Mouse (Mus musculus) right cerebral cortex, postnatal 14 days (tissue): ENCODE measurements at regions not wholly inside any gene's neighbourhood (a gene's known extent, or its start where the extent isn't known, plus 50 kb on each side); places are given as distances from the start of the nearest gene placed in this dataset.

Experiments used
- DNase-seq: peaks from one replicate; pipeline ENCODE4 v3.0.0; 2022

DNA sequence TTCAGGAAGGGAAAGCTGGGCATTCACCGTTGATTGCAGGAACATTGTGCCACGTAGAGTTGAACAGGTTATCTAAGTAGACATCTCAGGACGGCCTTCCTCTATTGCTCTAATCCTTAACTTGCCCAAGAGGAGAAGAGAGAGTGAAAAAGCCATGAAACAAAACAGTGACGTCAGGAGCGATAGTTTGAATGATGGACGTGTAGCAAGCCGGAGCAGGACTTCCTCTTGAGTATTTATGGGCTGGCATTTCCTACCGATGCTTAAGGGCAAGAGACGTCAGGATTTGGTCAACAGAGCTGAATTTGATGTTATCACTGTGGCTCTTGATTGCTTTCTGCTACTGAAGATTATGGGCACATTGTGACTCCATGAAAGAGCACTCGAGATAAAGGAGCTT, 130.5 kb upstream of the Arhgap28 start:
- no peak for DNase-seq

DNA sequence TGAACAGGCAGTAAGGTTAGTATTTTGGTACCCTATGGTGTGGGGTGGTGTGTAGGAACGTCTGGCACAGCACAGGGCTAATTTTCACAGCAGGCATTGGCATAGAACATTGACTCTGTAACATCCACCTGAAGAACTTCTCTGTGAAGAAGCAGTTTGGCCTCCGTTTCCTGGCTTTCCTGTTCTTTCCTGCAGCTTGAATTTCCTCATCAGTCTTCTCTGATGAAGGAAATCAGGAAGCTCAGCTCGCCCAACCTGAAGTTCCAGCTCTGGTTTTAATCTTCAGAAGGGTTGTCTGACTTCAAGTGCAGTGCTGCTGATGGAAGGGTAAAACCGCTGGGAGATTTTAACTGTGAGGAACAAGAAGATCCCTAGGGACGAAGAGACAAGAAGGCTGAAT, 131.5 kb upstream of the Arhgap28 start:
- no peak for DNase-seq

DNA sequence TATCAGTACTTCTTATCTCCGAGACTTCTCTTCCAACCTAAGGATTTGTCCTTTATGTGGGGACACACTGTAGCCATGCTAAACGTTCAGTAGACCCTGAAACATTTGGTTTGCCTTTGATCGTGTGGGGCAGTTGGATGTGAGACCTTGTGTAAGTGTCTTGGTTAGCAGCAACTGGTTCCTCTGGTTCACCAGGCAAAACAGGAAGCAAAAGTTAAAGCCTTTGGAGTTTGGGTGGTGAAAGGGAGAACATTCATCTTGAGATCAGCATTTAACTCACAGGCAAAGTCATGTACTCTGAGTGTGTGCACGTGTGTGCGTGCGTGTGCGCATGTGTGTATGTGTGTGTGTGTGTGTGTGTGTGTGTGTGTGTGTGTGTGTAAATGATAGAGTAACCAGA, 130.3 kb upstream of the L3mbtl4 start:
- DNase-seq, result no peak

DNA sequence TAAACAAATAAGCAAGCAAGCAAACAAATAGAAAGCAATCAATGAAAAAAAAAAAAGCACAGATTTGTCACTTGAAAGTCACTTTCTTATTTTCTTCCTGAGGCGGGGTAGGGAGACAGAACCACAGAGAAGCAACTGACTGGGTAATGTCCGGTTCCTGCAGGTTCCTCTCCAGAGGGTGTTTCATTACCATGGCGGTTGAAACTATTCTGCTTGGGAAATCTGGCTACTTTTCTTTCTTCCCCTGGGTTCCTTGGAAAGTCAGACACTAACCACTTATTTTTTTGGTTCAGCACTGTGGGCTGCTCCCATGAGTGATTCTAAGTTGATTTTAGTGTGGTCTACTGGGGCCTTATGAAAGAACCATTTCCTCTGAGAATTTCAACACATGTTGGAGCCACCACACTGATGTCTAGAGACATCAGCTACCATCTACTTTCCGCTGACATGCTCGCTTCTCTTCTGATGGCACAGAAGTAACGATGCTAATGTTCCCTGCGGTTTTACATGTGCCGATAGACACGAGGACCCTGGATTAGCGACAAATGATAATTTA, 124.3 kb upstream of the L3mbtl4 start:
- no peak for DNase-seq

DNA sequence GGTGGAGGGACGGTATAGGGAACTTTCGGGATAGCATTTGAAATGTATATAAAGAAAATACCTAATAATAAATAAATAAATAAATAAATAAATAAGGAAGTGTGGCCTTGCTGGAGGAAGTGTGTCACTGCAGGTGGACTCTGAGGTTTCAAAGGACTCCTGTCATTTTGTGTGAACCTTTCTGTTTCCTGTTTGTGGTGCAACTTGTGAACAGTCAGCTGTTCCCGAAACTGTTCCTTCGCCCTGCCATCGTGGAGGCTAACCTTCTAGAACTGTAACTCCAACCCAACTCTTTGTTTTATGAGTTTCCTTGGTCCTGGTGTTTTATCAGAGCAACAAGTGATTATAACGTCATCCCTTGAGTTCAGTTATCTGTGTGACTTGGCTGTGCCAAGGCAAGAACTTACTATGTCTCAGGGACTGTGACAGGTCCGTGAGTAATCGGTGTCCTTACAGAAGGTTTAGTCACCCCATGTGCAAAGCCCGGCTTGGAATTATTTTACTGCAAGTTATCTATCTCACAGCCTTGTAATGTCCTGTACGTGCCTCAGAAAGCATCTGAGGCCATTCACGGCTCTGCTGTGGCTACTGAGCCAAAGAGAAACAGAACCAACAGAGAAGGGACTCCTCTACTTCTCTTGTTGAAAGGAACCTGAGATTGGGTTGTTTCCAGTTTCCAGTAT, 121.0 kb upstream of the L3mbtl4 start:
- no peak for DNase-seq

DNA sequence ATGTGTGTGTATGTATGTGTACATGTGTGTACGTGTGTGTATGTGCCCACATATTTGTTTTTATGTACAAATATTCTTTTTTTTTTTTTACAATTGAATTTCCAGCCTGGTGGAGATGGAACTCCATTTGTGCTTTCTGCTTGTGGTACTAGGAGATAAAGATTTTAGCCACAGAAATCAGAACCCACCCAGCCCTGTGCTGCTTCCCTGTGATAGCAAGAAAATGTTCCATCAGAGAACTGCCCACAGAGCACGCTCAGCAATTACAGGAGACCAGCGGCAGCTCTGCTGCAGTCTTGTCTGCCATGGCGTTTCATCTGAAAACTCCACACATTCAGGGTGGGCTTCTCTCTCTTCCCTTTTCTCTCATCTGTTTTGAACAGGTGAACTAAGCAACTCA, 118.7 kb upstream of the L3mbtl4 start:
- no peak for DNase-seq

DNA sequence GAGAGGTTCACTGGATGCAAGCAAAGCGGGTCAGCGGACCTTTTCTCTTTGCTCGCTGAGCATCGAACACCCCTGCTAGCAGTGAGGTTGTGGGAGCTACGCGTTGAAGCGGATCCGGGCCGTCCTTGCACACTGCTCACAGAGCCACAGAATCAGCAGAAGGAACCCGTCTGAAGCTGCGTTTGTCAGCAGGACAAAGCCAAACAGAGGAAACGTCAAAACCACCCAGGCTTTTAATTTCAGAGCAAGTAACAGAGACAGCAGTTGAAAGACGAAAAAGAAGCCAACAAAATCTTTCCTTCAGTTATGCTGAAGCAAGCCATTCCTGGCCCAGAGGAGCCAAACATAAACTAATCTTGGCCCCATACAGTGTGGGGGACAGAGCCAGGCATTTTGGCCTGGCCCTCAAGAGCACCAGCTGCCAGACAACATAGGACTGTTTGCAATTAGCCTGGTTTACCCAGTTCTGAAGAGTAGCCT, 115.4 kb upstream of the L3mbtl4 start:
- no peak for DNase-seq

DNA sequence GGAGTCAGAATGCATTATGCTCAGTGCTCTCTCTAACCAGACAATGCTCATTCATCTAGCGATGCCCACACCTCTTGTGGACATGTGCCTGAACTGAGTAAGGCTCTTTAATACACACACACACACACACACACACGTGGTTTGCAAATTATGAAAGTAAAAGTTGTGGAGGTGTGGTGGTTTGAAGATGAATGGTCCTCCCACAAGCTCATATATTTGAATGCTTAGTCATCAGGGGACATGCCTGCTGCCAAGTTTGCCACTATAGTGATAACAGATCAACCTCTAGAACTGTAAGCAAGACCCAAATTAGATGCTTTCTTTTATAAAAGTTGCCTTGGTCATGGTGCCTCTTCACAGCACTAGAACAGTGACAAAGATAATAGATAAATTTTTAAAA, 112.5 kb upstream of the L3mbtl4 start:
- no peak for DNase-seq

DNA sequence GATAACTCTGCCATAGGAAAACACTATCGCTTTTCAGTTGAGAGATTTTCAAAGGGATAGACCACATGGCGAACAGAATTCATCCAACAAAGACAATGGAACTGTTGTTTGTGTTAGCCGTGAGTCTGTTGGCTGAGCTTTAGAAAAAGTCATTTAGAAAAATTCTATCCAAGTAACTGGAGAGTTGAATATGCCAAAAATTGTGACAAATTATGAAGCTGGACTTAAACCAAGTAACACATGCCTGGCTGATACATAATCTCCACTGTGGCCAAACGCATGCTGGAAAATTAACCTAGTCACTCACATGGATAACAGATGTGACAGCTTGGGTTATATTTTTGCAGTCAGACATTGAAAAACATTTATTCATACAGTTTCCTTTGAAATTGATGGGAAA, 110.1 kb upstream of the L3mbtl4 start:
- no peak for DNase-seq

DNA sequence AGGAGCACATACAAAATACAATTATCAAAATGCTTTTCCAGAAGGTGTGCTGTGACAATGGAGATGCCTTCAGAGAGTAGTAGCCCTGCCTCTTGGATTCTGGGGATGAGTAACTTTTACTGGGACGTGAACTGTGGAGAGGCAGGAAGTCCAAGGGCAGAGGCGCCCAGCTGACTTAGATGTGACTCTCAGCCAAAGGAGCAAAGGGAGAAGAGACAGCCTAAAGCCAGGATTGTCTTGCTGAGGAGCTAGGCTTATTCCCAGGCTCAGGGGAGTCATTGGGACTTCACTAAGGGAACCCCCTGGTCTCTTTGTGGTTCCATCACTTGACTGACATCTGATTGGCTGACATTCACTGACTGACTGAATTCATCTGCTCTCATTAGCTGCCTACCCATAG, 108.9 kb upstream of the L3mbtl4 start:
- DNase-seq, result no peak

DNA sequence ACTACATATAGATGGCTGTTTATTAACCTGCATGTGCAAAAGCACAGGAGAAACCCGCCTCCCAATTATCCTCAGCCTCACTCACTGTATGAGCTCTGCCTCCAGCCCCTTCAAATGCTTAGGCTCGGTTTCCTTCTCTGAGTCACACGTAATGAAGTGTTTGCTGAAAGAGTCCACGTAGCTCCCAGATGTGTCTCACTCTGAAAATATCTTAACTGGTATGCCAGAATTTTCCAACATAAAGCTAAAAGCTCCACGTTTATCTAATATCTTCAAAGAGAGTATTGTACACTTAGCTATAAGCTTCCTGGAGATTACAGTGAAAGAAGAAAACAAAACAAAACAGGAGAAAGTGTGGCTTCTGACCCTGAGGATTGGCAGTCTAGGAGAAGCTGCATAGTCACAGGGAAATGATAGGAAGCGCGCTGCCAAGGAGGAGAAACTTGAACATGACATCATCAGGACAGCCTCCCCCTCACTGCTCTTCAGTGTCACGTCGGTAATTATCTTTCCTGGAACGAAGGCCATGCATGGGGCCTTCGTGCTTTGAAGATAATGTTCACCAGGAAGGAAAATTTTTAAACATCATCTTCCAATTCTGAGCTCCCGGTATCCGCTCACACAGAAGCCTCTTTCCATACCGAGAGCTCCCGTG, 108.3 kb upstream of the L3mbtl4 start:
- DNase-seq, result no peak

DNA sequence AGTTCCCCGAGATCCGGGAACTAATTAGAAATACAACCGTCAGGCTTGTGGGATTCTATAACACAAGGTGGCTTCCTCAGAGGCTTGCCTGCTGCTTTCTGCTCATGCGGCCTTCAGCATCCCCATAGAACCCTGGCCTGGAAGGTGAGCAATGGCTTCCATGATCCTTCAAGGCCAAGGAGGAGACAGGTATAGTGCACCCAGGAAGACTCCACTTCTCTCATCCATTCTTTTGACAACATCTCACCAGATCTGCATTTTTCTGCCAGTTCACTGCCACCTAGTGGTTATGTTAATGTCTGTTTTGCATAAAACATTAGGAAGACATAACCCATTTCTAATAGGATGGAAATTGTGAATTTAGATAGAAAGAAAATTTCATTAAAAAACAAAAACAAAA, 107.2 kb upstream of the L3mbtl4 start:
- no peak for DNase-seq

DNA sequence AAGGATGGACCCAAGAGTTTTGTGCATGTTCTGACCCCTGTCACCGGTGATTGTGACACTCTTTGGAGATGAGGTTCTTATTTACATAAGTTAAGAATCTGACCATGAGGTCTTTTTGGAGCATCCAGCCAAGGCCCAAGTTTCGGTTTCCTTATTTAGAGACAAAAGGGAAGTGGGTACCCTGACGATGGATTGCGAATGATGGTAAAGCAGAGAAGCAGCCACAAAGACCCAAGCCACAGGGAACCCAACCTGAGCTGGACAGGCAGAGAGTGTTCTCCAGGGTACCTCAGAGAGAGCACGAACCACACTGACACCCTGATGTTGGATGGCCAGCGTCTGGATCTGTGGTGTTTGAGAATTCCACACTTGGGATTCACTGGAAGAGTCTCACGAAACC, 100.8 kb upstream of the L3mbtl4 start:
- DNase-seq, result no peak

DNA sequence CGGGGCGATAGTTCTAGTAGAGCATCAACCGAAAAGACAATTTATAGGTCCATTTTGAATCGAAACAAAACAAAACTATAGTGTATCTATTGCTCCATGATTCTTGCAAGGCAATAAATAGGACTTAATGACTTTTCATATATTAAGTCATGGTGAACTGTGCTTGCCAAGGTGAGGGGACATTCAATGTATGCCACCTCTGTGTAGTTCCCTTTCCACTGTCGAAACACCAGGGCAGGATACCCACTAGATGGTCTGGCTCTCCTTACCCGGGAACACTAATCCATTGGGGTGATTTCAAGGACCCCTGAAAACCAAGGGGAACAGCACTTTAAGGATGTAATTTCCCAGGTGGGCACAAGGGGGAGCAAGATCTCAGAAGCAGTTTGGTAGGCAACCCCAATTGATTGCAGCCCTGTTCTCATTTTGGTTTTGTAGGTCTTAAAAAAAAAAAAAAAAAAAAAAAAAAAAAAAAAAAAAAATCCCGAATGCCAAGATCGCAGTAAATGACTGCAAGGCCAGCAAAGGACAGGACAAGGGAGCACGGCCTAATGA, 96.9 kb upstream of the L3mbtl4 start:
- DNase-seq, result peak; percentile 42

DNA sequence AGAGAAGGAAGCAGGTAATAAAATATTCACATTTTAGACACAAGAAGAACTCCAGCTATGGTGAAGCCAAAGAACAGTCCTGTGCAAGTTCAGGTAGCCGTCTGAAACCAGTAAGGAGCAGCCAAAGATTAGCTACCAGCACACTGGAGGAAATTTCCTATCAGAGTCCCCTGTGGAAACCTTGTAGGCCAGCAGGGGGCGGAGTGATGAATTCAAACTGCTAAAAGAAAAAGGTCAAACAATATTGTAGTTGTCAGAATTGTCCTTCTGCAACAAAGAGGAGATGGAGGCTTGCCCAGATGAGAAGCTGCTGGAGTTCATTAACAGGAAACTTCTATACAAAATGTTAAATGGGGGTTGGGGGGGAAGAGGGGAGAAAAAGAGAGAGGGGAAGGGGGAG, 95.8 kb upstream of the L3mbtl4 start:
- DNase-seq, result peak; percentile 51

DNA sequence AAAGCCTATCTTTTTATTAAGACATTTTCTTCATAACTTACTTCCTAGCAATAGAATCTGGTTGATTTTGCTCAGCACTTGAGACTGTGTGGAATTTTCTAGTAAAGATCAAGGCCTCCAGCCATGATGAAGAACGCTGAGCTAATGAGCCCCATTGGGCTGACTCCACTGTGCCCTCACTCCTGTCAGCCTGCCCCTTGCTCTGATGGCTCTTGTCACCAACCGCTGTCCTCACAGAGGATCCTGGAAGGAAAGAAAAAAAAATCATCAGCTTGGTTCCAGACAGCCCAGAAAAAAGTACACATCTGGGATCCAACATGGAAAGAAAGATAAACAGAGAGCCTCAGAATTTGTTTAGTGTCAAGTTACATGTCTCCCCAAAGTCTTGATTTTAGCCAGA, 88.2 kb upstream of the L3mbtl4 start:
- DNase-seq, result no peak

DNA sequence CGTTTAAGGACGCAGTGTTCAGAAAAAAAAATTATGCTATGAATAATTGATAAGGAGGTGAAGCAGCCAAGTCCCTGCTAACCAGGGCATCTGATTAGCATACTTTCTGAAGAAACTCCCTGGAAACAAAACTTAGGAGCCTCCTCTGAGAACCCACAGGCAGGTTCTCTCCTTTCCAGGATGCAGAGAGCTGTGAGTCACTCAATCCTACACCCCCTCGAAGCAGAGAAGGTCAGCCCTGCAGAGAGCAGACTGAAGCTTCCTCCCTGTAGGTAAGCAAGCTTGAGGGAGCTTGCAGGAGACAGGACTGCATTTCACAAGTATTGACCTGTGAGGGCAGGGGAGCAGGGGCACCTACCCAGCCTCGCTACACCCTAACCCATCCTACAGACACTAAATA, 83.7 kb upstream of the L3mbtl4 start:
- DNase-seq, result no peak

DNA sequence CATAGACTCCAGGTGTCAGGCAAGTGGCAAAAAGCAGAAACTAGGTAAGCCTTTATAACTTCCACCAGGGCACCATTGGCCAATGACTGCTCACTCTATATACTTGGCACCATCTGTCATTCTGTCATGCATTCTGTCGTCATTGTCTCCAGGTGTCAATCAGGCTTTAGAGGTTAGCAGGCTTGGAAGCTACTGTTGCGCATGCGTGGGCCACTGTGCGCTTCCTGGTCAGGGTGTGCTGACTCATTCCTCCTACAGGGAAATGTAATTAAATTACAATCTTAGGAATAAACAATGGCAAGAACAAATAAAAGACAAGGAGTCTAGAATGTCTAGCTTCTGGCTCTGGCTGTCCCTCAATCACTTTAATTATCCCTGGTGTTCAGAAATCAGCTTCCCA, 68.1 kb upstream of the L3mbtl4 start:
- DNase-seq, result no peak

DNA sequence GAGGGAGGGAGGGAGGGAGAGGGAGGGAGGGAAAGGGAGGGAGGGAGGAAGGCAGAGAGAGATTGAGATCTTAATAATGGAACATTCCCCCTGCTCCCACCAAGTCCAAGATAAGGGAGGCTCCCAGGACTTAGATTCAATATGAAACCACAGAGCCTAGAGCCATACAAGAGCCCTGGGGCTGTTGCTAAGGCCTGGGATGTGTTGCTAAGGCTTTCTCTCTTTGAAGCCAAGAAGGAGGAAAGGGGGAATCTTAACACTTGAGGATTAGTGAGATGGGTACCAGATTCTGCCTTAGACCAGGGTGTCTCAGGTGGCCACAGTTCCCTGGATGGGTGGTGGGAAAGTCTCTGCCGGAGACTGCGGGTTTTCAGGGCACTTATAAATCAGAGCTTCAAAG, 64.8 kb upstream of the L3mbtl4 start:
- DNase-seq, result no peak

DNA sequence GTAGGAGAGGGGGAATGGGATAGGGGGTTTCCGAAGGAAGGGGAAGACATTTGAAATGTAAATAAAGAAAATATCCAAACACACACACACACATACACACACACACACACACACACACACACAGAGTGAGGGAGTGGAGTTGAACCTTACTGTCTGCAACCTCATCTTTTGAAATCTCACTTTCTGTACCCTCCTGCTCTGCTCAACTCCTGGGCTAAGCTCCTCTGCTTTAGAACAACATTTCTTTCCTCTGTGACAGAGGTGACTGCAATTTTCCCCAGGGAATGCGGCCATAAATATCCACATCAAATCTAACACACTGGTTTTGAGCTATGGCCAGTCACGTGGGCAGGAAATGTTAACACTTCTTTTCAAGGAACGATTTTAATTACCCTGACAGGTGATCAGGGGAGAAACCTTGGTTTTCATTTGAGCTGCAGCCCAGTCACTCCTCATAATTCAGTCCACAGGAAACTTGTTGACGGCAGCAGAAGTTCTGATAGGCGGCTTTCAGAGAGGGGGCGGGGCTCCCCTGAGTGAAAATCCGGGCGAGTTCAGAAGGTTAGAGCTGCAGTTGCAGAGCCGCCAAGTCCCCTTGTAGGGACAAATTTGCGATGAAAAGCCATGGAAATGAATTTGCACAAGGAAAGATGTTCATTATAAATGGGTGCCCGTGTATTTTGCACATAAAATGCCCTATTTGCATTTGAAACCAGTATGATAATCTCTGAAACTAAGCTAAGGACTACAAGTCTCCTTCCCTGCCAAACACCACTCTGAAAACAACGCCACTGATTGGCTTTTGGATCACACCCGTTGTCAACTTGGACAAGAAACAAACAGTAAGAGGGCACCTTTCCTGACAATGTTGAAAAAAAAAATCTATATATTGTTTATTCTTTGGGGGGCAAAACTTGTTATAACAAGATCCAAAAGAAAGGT, 63.0 kb upstream of the L3mbtl4 start:
- no peak for DNase-seq

DNA sequence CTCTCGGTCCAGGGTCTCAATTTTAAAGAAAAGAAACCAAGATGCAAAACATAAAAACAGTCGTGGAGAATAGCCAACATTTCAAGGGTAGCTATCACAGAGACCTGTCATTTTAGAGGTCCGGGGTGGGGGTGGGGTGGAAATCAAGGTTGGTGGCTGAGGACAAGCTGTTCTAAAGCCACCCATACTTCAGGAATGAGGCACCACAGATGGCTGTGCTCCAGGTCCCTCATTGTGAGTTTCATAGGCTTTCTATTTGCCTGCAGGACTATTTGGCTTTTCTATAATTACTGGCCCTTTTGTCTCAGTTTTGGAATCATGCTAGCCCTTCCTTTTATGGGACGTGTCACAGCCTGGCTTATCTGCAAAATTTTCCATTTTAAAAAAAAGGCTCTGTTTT, 55.4 kb upstream of the L3mbtl4 start:
- no peak for DNase-seq

DNA sequence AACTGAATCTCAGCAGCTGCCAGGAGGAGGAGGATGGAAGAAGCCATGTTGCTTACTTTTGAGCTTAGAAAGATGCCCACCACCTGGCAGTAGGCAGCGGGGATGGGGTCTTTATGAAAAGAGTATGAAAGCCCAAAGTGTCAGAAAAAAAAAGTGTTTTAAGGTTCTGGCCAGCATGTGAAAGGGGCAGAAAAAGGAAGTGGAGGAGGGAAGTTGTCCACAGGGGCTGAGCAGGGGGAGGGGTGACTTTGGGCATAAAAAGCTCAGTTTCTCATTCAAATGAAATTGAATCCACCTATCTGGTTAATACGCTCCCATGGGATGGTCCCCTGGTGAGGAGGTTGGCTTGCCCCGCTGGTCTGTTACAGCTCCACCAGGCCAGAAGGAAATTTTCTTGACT, 50.4 kb upstream of the L3mbtl4 start:
- DNase-seq, result no peak
